Mouse (Mus musculus) cerebellum, adult 9-11 months (tissue): ENCODE results near the gene Vmn1r48.
"Not testable (repeated sequence)": the region's sequence is repeated elsewhere in the genome, so short reads cannot be mapped to it uniquely, and the experiment has no call there.

ENCODE experiments used
- DNase-seq: peaks from one replicate; pipeline ENCODE4 v3.0.0; 2022

Gene Vmn1r48

GRCm38 (mm10) chr6:90036741-90037140 lies at the start of gene Vmn1r48:
Gene Vmn1r48 (minus strand): TSS chr6:90036841.
- DNase-seq = not testable (repeated sequence)

DNA sequence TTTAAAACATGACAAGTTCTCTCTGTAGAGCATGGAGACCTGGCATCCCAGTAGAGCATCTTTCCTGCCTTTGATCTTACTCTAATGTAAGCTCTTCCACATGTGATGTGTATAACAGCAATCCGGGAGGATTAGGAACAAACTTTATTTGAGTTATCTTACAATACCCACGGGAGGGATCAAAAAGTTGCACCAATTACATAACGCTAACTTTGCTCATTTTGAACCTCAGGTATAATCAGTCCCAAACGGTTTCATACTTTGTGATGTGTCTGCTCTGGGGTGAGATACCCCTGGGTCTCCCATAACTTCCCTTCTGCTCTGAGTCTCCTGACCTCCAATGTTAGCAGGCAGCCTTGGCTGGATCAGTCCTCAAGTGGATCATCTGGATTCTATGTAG lies 41.8 kb upstream of the Vmn1r48 start, which contains the start of gene Vmn1r49:
Gene Vmn1r49 (minus strand): TSS at position 101 of the 400 bp plus-strand sequence.
- DNase-seq = no peak

- DNase-seq = not testable (repeated sequence)
These were observed 20.8 kb downstream of the Vmn1r48 start, which contains the start of gene Vmn1r47 for GRCm38 (mm10) chr6:90015847-90016246. Gene Vmn1r47 (plus strand): TSS chr6:90016147.

- no peak for DNase-seq
These were observed 50.7 kb downstream of the Vmn1r48 start for GRCm38 (mm10) chr6:89985989-89986388.
